Mouse (Mus musculus): ENCODE results near the gene Mcoln2. TPM values are rescaled to one million over a fixed set of nuclear protein-coding genes. Genes with fewer than 3 reads are reported as not detected.

Gene Mcoln2
- total RNA-seq (2023): 10 to 100 TPM; 41.0 to 44.1 TPM

DNA sequence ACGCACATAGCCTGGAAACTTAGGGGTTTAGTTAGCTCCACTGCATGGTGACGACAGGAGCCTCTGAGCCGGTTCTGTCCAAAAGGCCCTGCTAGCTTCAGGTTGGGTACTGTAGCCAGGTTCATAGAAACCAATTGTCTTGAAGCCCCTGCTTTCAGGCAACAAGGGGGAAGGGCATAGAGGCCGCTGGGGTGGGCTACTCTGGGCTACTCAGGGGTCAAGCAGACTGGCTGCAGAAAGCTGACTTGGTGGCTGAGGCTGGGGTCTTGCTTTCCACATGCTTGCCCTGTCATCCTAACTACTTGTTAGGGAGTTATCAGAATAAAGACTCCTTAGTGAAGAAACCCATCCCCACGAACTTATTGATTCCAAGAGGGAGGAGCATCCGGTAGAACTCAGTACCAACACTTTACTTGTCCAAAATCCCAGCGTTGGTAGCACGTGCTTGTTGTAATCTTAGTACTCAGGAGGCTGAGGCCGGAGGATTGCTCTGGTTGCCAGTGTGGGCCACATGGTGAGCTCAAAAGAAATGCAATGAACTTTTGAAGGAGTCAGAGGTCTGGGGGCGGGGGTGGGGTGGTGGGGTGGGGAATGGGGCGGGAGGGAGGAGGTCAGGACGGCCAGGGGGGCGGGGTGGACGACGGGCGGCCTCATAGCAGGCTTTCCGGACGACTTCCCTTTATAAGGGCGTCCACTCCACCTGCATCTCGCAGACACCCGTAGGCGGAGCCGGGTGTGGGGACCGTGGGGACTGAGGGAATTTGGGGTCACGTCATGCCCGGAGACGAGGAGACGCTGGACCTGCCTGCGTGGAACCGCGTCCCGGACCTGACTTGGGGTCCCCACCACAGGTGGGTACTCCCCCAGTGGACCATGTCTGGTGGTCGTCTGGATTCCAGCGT lies at the start of gene Mcoln2:
Gene Mcoln2 (plus strand): TSS at position 678 of the 902 bp plus-strand sequence.

DNA sequence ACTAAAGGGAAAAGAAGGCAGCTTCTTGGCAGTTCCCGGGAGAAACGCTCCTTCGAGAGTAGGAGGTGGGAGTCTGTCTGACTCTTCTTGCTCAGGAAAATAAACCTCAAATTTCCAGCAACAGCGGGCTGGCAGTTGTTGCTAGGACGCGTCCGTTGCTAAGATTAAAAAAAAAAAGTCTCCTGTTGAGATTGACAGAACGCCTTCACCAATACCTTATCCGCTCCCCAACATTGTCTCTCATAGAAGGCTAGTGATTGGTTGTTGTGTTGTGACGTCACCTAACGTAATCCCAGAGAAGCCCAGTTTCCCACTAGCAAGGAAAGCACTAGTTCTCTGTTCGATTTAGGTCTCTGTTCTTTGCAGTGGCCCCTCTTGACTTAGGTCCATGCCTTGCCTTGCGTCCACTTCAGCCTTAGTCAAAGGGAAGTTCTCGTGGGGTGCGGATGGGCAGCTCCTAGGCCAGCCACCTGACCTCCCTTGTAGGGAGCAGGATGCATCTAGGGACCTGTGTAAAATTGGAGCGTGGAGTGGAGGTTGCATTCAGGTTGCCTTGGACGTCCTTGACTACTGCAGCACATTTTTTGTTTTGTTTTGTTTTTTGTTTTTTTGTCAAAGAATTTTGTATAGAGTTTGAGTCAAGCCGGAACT lies 41.6 kb upstream of the Mcoln2 start, which contains the start of gene Wdr63:
Gene Wdr63 (minus strand): TSS at position 210 of the 651 bp plus-strand sequence.

DNA sequence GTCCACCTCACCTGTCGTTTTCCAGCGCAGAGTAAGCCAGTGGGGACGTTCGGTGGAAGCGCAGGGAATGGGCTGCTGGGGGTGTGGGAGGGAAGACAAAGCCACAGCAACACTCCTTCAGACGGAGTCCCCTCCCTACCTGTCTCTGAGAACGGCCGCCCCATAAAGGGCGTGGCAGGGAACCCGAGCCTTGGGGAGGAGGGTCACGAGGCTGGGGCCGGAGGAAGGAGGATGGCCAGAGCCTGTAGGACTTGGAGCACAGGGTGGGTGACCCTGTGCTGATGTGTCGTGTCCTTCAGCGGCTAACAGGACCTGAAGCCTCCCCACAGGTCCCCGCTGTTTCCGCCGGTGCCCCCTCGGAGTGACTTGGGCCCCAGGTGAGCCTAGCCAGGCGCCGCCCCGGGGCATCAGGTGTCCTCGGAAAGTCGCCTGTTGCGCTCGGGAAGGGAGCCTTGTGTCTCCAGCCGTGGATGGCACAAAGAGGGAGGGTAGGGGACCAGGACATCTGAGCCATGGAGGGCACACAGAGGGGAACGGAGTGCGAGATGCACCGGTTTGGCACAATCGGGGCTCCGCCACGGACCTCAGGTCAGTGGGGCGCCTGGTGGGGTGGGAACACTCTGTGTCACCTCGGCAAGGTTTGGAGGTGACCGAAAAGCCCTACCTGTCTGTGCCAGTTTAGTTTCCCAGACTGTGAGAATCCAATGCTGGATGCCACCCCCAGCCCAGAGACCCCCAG lies 32.2 kb upstream of the Mcoln2 start, which contains the start of gene Mcoln3:
Gene Mcoln3 (plus strand): TSS at position 193 of the 739 bp plus-strand sequence.

GRCm38 (mm10) chr3:146220776-146221486 lies 71.3 kb downstream of the Mcoln2 start, which contains the start of gene Lpar3:
Lpar3 (plus strand) TSS chr3:146220963.

Other genes starting within 250 kb of the Mcoln2 start
- gene Bcl10, start 227.0 kb upstream of the Mcoln2 start, total RNA-seq (2023): 10 to 100 TPM; 87.8 to 96.7 TPM
- 10 to 100 TPM; 44.8 to 46.8 TPM for gene 2410004B18Rik, start 211.8 kb upstream of the Mcoln2 start, total RNA-seq (2023)
- gene Syde2, start 162.0 kb upstream of the Mcoln2 start, total RNA-seq (2023): not detected
- not detected for gene Wdr63, start 41.7 kb upstream of the Mcoln2 start, total RNA-seq (2023)
- 1 to 10 TPM; 5.8 to 7.1 TPM for gene Mcoln3, start 32.4 kb upstream of the Mcoln2 start, total RNA-seq (2023)
- gene Lpar3, start 71.1 kb downstream of the Mcoln2 start, total RNA-seq (2023): not detected

Measured in B cell, adult 67 days (primary cell).